In genomic region chr10:81426897-81427296, GRCm38 (mm10) we compare ENCODE assay signal across 8 mouse cellular contexts. TPM values are rescaled to one million over a fixed set of nuclear protein-coding genes. Genes with fewer than 3 reads are reported as not detected.
DNase-seq lines count a peak whose midpoint lies in the region; ATAC-seq and TF ChIP-seq lines count a peak whose summit lies in the region.

No protein-coding gene starts in this region.

- H3K4me2 ChIP-seq in hindbrain, postnatal 0 days (ENCODE audit: low read depth, low read length): peak overlapping the region; percentile 87
- H3K4me2 ChIP-seq in stomach, embryonic 16.5 days (ENCODE audit: low read depth, low read length): peak overlapping the region; percentile 81

- H3K9me3 ChIP-seq in hindbrain, postnatal 0 days (ENCODE audit: low read length): no peaks in the 10 kb centered on the region
- H3K9me3 ChIP-seq in limb, embryonic 10.5 days (replicated peaks): no peaks in the 10 kb centered on the region
- no peaks in the 10 kb centered on the region for H3K9me3 ChIP-seq in stomach, embryonic 16.5 days (replicated peaks; ENCODE audit: control insufficient read depth, low read length)

- 4% methylated on average over 25 of the region's 38 CpGs for WGBS in hindbrain, postnatal 0 days
- WGBS in limb, embryonic 10.5 days: 3% methylated on average over 38 of the region's 38 CpGs
- under 1% methylated on average over 31 of the region's 38 CpGs for WGBS in stomach, embryonic 16.5 days

- no peak for TF ChIP-seq CTCF in hindbrain, postnatal 0 days (IDR thresholded peaks at IDR 0.05; ENCODE audit: low read depth)

- no peak overlapping the region for H3K27ac ChIP-seq in hindbrain, postnatal 0 days
- H3K27ac ChIP-seq in limb, embryonic 10.5 days: peak overlapping the region; percentile 66
- H3K27ac ChIP-seq in stomach, embryonic 16.5 days (ENCODE audit: low read length): peak overlapping the region; percentile 68

- peak; percentile 31 to 34 for DNase-seq in frontal cortex, postnatal 14 days (ENCODE audit: low spot score in 2 of 2)
- peak; percentile 75 for DNase-seq in cerebellum, adult 8-10 months
- peak; percentile 50 to 61 for DNase-seq in gastrocnemius, adult 8-10 months (ENCODE audit: low spot score in 2 of 2)
- peak; percentile 4 for DNase-seq in hindbrain, postnatal 0 days (ENCODE audit: low spot score)
- DNase-seq in limb, embryonic 10.5 days (ENCODE audit: low spot score): peak; percentile 55

- H3K4me3 ChIP-seq in hindbrain, postnatal 0 days (ENCODE audit: low read length): peak overlapping the region; percentile 47
- H3K4me3 ChIP-seq in limb, embryonic 10.5 days: peak overlapping the region; percentile 49
- H3K4me3 ChIP-seq in stomach, embryonic 16.5 days (replicated peaks; ENCODE audit: low read length): peak overlapping the region; percentile 72

- ATAC-seq in frontal cortex, adult (ENCODE audit: low TSS enrichment): no peak
- no peak for ATAC-seq in hindbrain, postnatal 0 days
- ATAC-seq in megakaryocyte progenitor cell, adult 5-6 weeks (replicated peaks; ENCODE audit: poor library complexity): 0 out of 2 replicates have a peak, but pooled peaks have one; percentile 9
- ATAC-seq in stomach, embryonic 16.5 days (ENCODE audit: insufficient read depth, low FRiP score): no peak

- peak overlapping the region; percentile 52 for H3K9ac ChIP-seq in hindbrain, postnatal 0 days (replicated peaks; ENCODE audit: low read length)
- H3K9ac ChIP-seq in stomach, embryonic 16.5 days (ENCODE audit: low read length): peak overlapping the region; percentile 86

- no peaks in the 10 kb centered on the region for H3K27me3 ChIP-seq in hindbrain, postnatal 0 days (ENCODE audit: insufficient read depth, low read length)
- H3K27me3 ChIP-seq in limb, embryonic 10.5 days (ENCODE audit: low read depth, poor library complexity, severe bottlenecking): peaks cover 84% of the 10 kb centered on the region
- H3K27me3 ChIP-seq in stomach, embryonic 16.5 days (ENCODE audit: control insufficient read depth, insufficient read depth, low read length): no peaks in the 10 kb centered on the region

- no peaks in the 10 kb centered on the region for H3K36me3 ChIP-seq in hindbrain, postnatal 0 days (ENCODE audit: insufficient read depth, low read length)
- no peaks in the 10 kb centered on the region for H3K36me3 ChIP-seq in limb, embryonic 10.5 days
- no peaks in the 10 kb centered on the region for H3K36me3 ChIP-seq in stomach, embryonic 16.5 days (ENCODE audit: control insufficient read depth, insufficient read depth, low read length)

- peaks cover 9% of the 10 kb centered on the region for H3K4me1 ChIP-seq in hindbrain, postnatal 0 days (ENCODE audit: insufficient read depth, low read length)
- H3K4me1 ChIP-seq in limb, embryonic 10.5 days: peaks cover 59% of the 10 kb centered on the region
- H3K4me1 ChIP-seq in stomach, embryonic 16.5 days (ENCODE audit: control insufficient read depth, insufficient read depth, low read length): peaks cover 38% of the 10 kb centered on the region

RNA-seq across cellular contexts. Expression of gene Nfic, which starts 28.5 kb away (rescaled TPM):
- total RNA-seq in gastrocnemius, adult 8-10 months (2022): 100 to 1,000 TPM; 223 to 267 (median 235) TPM
- total RNA-seq in hindbrain, postnatal 0 days (2014; rRNA removed): 17.2 and 26.5 TPM in 2 replicates
- polyA plus RNA-seq in hindbrain, postnatal 0 days (2015; fragmentation: Nextera tagmentation; extraction: Ambion mirVana): 33.8 and 34.6 TPM in 2 replicates
- 9.3 and 19.8 TPM in 2 replicates for polyA plus RNA-seq in limb, embryonic 10.5 days (2016; fragmentation: Nextera tagmentation; extraction: Ambion mirVana)
- 35.5 and 36.8 TPM in 2 replicates for total RNA-seq in megakaryocyte progenitor cell, adult 5-6 weeks (2015)
- total RNA-seq in megakaryocyte progenitor cell, adult 5-6 weeks (2017): 4.0 and 5.0 TPM in 2 replicates
- 74.8 and 82.5 TPM in 2 replicates for polyA plus RNA-seq in stomach, embryonic 16.5 days (2015; fragmentation: Nextera tagmentation; extraction: Ambion mirVana)

RNA-seq across cellular contexts. Expression of gene Smim24, which starts 34.0 kb away (rescaled TPM):
- not detected for total RNA-seq in gastrocnemius, adult 8-10 months (2022)
- total RNA-seq in hindbrain, postnatal 0 days (2014; rRNA removed): 2.9 and 3.7 TPM in 2 replicates
- polyA plus RNA-seq in hindbrain, postnatal 0 days (2015; fragmentation: Nextera tagmentation; extraction: Ambion mirVana): 1.4 and 1.7 TPM in 2 replicates
- 1.9 and 2.9 TPM in 2 replicates for polyA plus RNA-seq in limb, embryonic 10.5 days (2016; fragmentation: Nextera tagmentation; extraction: Ambion mirVana)
- total RNA-seq in megakaryocyte progenitor cell, adult 5-6 weeks (2015): 31.0 and 31.4 TPM in 2 replicates
- total RNA-seq in megakaryocyte progenitor cell, adult 5-6 weeks (2017): 7.5 and 17.1 TPM in 2 replicates
- 61.8 and 65.3 TPM in 2 replicates for polyA plus RNA-seq in stomach, embryonic 16.5 days (2015; fragmentation: Nextera tagmentation; extraction: Ambion mirVana)

RNA-seq across cellular contexts. Expression of gene Gm48552, which starts 38.1 kb away (rescaled TPM):
- 1 to 10 TPM in 2 of 4 experiments, under 1 TPM in 1, not detected in 1; 0.43 to 1.1 (median 1.1) TPM for total RNA-seq in gastrocnemius, adult 8-10 months (2022)
- total RNA-seq in hindbrain, postnatal 0 days (2014; rRNA removed): 7.5 TPM in 2 replicates
- 2.7 and 4.0 TPM in 2 replicates for polyA plus RNA-seq in hindbrain, postnatal 0 days (2015; fragmentation: Nextera tagmentation; extraction: Ambion mirVana)
- 1.4 and 1.5 TPM in 2 replicates for polyA plus RNA-seq in limb, embryonic 10.5 days (2016; fragmentation: Nextera tagmentation; extraction: Ambion mirVana)
- not detected in 2 replicates for total RNA-seq in megakaryocyte progenitor cell, adult 5-6 weeks (2015)
- total RNA-seq in megakaryocyte progenitor cell, adult 5-6 weeks (2017): 0.46 TPM in 1 of 2 replicates, not detected in the other
- 1.3 and 1.5 TPM in 2 replicates for polyA plus RNA-seq in stomach, embryonic 16.5 days (2015; fragmentation: Nextera tagmentation; extraction: Ambion mirVana)

RNA-seq across cellular contexts. Expression of gene Gm48551, which starts 42.6 kb away (rescaled TPM):
- total RNA-seq in gastrocnemius, adult 8-10 months (2022): 1 to 10 TPM in 2 of 4 experiments, under 1 TPM in 2; 0.59 to 1.8 (median 1.1) TPM
- 2.1 and 3.3 TPM in 2 replicates for total RNA-seq in hindbrain, postnatal 0 days (2014; rRNA removed)
- polyA plus RNA-seq in hindbrain, postnatal 0 days (2015; fragmentation: Nextera tagmentation; extraction: Ambion mirVana): 5.3 and 7.0 TPM in 2 replicates
- polyA plus RNA-seq in limb, embryonic 10.5 days (2016; fragmentation: Nextera tagmentation; extraction: Ambion mirVana): 3.8 and 4.2 TPM in 2 replicates
- 2.6 and 3.0 TPM in 2 replicates for total RNA-seq in megakaryocyte progenitor cell, adult 5-6 weeks (2015)
- total RNA-seq in megakaryocyte progenitor cell, adult 5-6 weeks (2017): 0.62 and 1.7 TPM in 2 replicates
- 3.0 and 3.8 TPM in 2 replicates for polyA plus RNA-seq in stomach, embryonic 16.5 days (2015; fragmentation: Nextera tagmentation; extraction: Ambion mirVana)

RNA-seq across cellular contexts. Expression of gene Dohh, which starts 42.7 kb away (rescaled TPM):
- 10 to 100 TPM; 46.5 to 50.1 (median 47.4) TPM for total RNA-seq in gastrocnemius, adult 8-10 months (2022)
- 146 TPM in 2 replicates for total RNA-seq in hindbrain, postnatal 0 days (2014; rRNA removed)
- 111 and 114 TPM in 2 replicates for polyA plus RNA-seq in hindbrain, postnatal 0 days (2015; fragmentation: Nextera tagmentation; extraction: Ambion mirVana)
- polyA plus RNA-seq in limb, embryonic 10.5 days (2016; fragmentation: Nextera tagmentation; extraction: Ambion mirVana): 101 and 115 TPM in 2 replicates
- 9.3 and 13.7 TPM in 2 replicates for total RNA-seq in megakaryocyte progenitor cell, adult 5-6 weeks (2015)
- 36.5 and 52.5 TPM in 2 replicates for total RNA-seq in megakaryocyte progenitor cell, adult 5-6 weeks (2017)
- 77.4 and 79.6 TPM in 2 replicates for polyA plus RNA-seq in stomach, embryonic 16.5 days (2015; fragmentation: Nextera tagmentation; extraction: Ambion mirVana)

Comparison
In these comparisons a context has a peak if more than half of its experiments do, and no peak if none do; other contexts are left out.
1. DNase-seq: peak in every context shown above with its lines; median percentile 75 in cerebellum, adult 8-10 months; 56 in gastrocnemius, adult 8-10 months; 55 in limb, embryonic 10.5 days; 32 in frontal cortex, postnatal 14 days; 4 in hindbrain, postnatal 0 days.